Mouse (Mus musculus) kidney, adult 2 months (tissue): ENCODE data around the gene Sptssa. TPM values are rescaled to one million over a fixed set of nuclear protein-coding genes. Genes with fewer than 3 reads are reported as not detected.
A peak's percentile ranks its signal among the peaks of the same experiment; 100 is the strongest.

Experiments
- DNase-seq: peaks from one replicate; pipeline ENCODE4 v3.0.0; 2021
- H3K27ac ChIP-seq: fragments of 200-500 bp; 2 replicates; pipeline ENCODE4 v1.5.1; 2012; ENCODE audit warnings: low read depth, low read length, control low read depth, inconsistent platforms; ENCODE audit not compliant: insufficient read depth
- H3K27me3 ChIP-seq: fragments of 200-500 bp; replicated peaks from 2 replicates; pipeline ENCODE4 v1.6.1; 2012; ENCODE audit warnings: mild to moderate bottlenecking, moderate library complexity, low read length, inconsistent platforms; ENCODE audit not compliant: control insufficient read depth, insufficient read depth
- H3K36me3 ChIP-seq: fragments of 200-500 bp; 2 replicates; pipeline ENCODE4 v1.6.1; 2012; ENCODE audit warnings: mild to moderate bottlenecking, moderate library complexity, low read length, inconsistent platforms; ENCODE audit not compliant: control insufficient read depth, insufficient read depth
- H3K4me1 ChIP-seq: fragments of 200-500 bp; 2 replicates; pipeline ENCODE4 v1.6.1; 2011; ENCODE audit warnings: low read length; ENCODE audit not compliant: control insufficient read depth, insufficient read depth
- H3K4me3 ChIP-seq: fragments of 200-500 bp; 2 replicates; pipeline ENCODE4 v1.5.1; 2011; ENCODE audit warnings: mild to moderate bottlenecking, low read depth, low read length, control low read depth; ENCODE audit not compliant: insufficient read depth
- CTCF ChIP-seq: fragments of 200-500 bp; conservative IDR thresholded peaks from 2 replicates; pipeline ENCODE4 v1.5.1; 2011; ENCODE audit warnings: low read depth, mild to moderate bottlenecking, control low read depth, low read length, moderate library complexity, mixed read lengths; ENCODE audit not compliant: insufficient read depth, insufficient read length
- POLR2A ChIP-seq: fragments of 200-500 bp; IDR thresholded peaks from one replicate; pipeline ENCODE4 v1.6.1; 2011; ENCODE audit warnings: low read depth, low read length, control low read depth
- WGBS: fragments of 180-500 bp; shearing (Covaris S2); methylation state at CpG from one replicate; pipeline ENCODE4 v1.1.7; 2018; 5-methylcytosine and 5-hydroxymethylcytosine counted together
- polyA plus RNA-seq: library from polyadenylated mRNA; depleted of rRNA; stranded (reverse); fragments of >200 nt; gene quantifications from 2 replicates; pipeline ENCODE4 v1.2.3, GENCODE M21; 2012; rRNA removed

Sptssa gene
- polyA plus RNA-seq, 1 experiment, result 80.1 TPM

DNA sequence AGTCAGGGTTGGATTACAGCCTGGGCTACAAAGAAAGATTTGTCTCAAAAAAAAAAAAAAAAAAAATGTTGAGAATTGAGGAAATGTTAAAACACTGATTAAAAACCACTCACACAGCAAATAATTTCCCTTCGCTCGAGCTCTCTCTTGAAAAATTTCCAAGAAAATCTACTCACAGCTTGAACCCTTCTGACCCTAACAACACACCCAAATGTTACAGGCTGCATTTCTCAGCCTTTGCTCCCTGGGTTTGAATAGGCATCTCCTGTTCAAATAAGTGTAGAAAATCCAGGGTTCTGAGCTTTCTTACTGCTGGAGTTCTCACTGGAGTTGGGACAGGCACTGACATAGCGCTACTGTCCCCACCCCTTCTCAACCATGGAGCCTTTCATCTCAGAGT is 51.2 kb downstream of the Sptssa start:
- no peaks in the 10 kb centered on the region for H3K27me3 ChIP-seq
- no peak overlapping the region for H3K27ac ChIP-seq
- H3K4me3 ChIP-seq, result no peak overlapping the region
- DNase-seq, result peak; percentile 24
- H3K36me3 ChIP-seq, result no peaks in the 10 kb centered on the region
- TF ChIP-seq POLR2A (no peak), CTCF (no peak)
- WGBS, result 48% methylated on average over 3 of the region's 3 CpGs
- no peaks in the 10 kb centered on the region for H3K4me1 ChIP-seq

DNA sequence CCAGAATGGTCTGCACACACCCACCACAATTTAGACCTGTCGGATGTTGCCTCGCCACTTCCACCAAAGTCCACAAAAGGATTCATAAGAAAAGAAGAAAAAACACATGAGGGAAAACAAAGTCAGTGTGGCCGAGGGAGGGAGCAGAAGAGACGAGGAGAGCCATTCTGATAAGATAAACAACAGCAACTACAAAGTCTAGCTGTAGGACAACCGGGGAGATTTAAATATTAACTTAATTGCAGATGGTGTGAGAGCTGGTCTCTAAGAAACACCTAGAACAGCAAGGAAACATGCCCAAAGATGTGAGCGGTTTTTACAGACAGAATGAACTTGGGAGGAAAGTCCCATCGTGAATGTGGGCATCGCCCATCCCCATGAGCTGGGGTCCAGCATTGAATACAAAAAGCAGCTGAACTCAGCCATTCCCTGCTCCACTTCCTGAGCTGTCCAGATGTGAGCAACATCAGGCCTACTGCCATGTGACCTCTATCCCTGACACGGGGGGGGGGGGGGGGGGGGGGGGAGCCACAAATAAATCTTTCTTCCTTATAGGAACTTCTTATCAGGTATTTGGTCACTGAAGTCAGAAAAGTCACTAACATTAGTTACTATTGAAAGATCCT is 52.7 kb downstream of the Sptssa start:
- TF ChIP-seq CTCF, result no peak
- TF ChIP-seq POLR2A, result no peak
- Histone ChIP-seq H3K27ac (no peak overlapping the region), H3K27me3 (no peaks in the 10 kb centered on the region), H3K4me1 (no peaks in the 10 kb centered on the region), H3K36me3 (no peaks in the 10 kb centered on the region), H3K4me3 (no peak overlapping the region)
- no peak for DNase-seq
- 60% methylated on average over 9 of the region's 9 CpGs for WGBS

DNA sequence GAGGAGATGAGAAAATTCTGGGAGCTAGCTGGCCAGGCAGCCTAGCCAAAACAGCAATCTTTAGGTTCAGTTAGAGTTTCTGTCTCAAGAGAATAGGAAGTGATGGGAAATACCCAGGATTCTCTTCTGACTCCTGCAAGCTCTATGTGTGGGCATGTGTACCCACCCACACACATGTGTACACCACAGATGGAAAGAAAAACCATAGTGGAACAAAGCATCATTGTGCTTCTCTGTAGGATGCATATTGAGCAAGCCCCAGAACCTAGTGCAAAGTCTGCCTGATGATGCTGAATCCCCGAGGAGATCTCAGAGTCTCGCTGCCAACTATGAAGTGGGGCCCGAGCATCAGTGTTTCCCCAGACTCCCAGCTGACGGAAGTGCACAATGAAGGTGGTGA is 55.9 kb downstream of the Sptssa start:
- H3K27ac ChIP-seq, result no peak overlapping the region
- no peaks in the 10 kb centered on the region for H3K4me1 ChIP-seq
- WGBS, result 97% methylated on average over 4 of the region's 4 CpGs
- DNase-seq, result no peak
- no peak overlapping the region for H3K4me3 ChIP-seq
- TF ChIP-seq CTCF (no peak), POLR2A (no peak)
- H3K36me3 ChIP-seq, result no peaks in the 10 kb centered on the region
- H3K27me3 ChIP-seq, result no peaks in the 10 kb centered on the region

DNA sequence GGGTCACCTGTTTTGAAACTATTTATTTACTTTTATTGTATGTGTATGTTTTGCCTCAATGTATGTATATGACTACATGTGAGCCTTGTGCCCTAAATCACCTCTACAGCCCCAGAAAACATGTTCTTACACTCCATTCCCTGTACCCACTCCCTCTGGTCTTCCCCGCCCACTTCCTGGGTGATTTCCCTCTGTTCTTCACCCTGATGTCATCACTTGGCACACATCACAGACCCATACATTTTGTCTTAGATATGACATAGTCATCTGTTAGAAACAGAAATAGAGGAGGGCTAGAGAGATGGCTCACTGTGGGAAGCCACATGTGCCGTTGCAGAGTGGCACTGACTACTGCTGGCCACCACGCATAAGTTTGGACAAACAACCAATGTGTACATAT is 58.0 kb downstream of the Sptssa start:
- no peak for TF ChIP-seq POLR2A
- TF ChIP-seq CTCF, result no peak
- Histone ChIP-seq H3K27ac (no peak overlapping the region), H3K27me3 (no peaks in the 10 kb centered on the region), H3K4me3 (no peak overlapping the region), H3K36me3 (no peaks in the 10 kb centered on the region), H3K4me1 (no peaks in the 10 kb centered on the region)
- WGBS, result 92% methylated on average over 3 of the region's 3 CpGs
- DNase-seq, result no peak

DNA sequence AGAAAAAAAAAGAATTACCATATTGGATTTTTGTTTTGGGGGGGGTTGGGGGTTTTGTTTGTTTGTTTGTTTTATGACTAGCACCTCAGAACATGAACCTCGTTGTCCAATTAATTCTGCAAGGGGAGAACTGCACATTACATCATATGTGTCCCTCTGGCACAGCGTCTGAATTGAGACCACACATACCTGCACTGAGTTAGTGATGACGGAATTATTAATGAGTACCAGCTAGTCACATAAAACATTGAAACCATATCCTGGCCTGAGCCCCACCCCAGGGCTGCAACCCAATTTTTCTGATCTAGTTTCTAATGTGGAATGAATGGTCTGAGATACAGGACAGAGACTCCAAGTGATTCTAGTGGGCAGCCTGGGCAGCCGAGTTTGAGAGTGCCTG is 59.7 kb downstream of the Sptssa start:
- no peak for TF ChIP-seq CTCF
- TF ChIP-seq POLR2A, result no peak
- Histone ChIP-seq H3K27ac (no peak overlapping the region), H3K4me3 (no peak overlapping the region), H3K27me3 (no peaks in the 10 kb centered on the region), H3K4me1 (no peaks in the 10 kb centered on the region), H3K36me3 (no peaks in the 10 kb centered on the region)
- 85% methylated on average over 4 of the region's 4 CpGs for WGBS
- no peak for DNase-seq

Other genes starting within 250 kb of the Sptssa start
- gene Eapp, start 39.3 kb upstream of the Sptssa start, polyA plus RNA-seq, result 9.1 and 21.0 TPM in 2 replicates
- 38.3 and 45.2 TPM in 2 replicates for gene Snx6, start 139.1 kb upstream of the Sptssa start, polyA plus RNA-seq
- 18.4 and 39.0 TPM in 2 replicates for gene Cfl2, start 206.3 kb upstream of the Sptssa start, polyA plus RNA-seq